Mouse (Mus musculus): ENCODE data around the gene Lbh. TPM values are rescaled to one million over a fixed set of nuclear protein-coding genes. Genes with fewer than 3 reads are reported as not detected.

The Lbh gene
- polyA plus RNA-seq, 1 experiment from 2014 or later, result 2.0 TPM

- no peak overlapping the region for H3K4me3 ChIP-seq
- H3K27me3 ChIP-seq (ENCODE audit: low read depth, poor library complexity, severe bottlenecking), result no peaks in the 10 kb centered on the region
- H3K27ac ChIP-seq (replicated peaks), result no peak overlapping the region
- H3K9me3 ChIP-seq (replicated peaks), result no peaks in the 10 kb centered on the region
- no peaks in the 10 kb centered on the region for H3K4me1 ChIP-seq
- DNase-seq (ENCODE audit: low spot score), result no peak
- 88% methylated on average over 6 of the region's 6 CpGs for WGBS
- H3K36me3 ChIP-seq, result no peaks in the 10 kb centered on the region
Observed at GRCm38 (mm10) chr17:72953811-72954685, 35.9 kb downstream of the Lbh start.

GRCm38 (mm10) chr17:72955534-72955933 is 37.4 kb downstream of the Lbh start:
- Histone ChIP-seq H3K27me3 (ENCODE audit: low read depth, poor library complexity, severe bottlenecking) (no peaks in the 10 kb centered on the region), H3K4me3 (no peak overlapping the region), H3K27ac (replicated peaks) (no peak overlapping the region), H3K36me3 (no peaks in the 10 kb centered on the region), H3K4me1 (no peaks in the 10 kb centered on the region), H3K9me3 (replicated peaks) (no peaks in the 10 kb centered on the region)
- 68% methylated on average over 2 of the region's 2 CpGs for WGBS
- DNase-seq (ENCODE audit: low spot score), result no peak

- Histone ChIP-seq H3K4me1 (no peaks in the 10 kb centered on the region), H3K4me3 (no peak overlapping the region), H3K27me3 (ENCODE audit: low read depth, poor library complexity, severe bottlenecking) (no peaks in the 10 kb centered on the region), H3K36me3 (no peaks in the 10 kb centered on the region), H3K27ac (replicated peaks) (no peak overlapping the region), H3K9me3 (replicated peaks) (no peaks in the 10 kb centered on the region)
- 91% methylated on average over 6 of the region's 6 CpGs for WGBS
- no peak for DNase-seq (ENCODE audit: low spot score)
Observed at GRCm38 (mm10) chr17:72957016-72957415, 38.9 kb downstream of the Lbh start.

GRCm38 (mm10) chr17:72958886-72959285 is 40.8 kb downstream of the Lbh start:
- Histone ChIP-seq H3K4me1 (no peaks in the 10 kb centered on the region), H3K27me3 (ENCODE audit: low read depth, poor library complexity, severe bottlenecking) (no peaks in the 10 kb centered on the region), H3K27ac (replicated peaks) (no peak overlapping the region), H3K36me3 (no peaks in the 10 kb centered on the region), H3K9me3 (replicated peaks) (no peaks in the 10 kb centered on the region), H3K4me3 (no peak overlapping the region)
- WGBS, result 93% methylated on average over 5 of the region's 5 CpGs
- no peak for DNase-seq (ENCODE audit: low spot score)

- H3K4me1 ChIP-seq, result no peaks in the 10 kb centered on the region
- H3K36me3 ChIP-seq, result no peaks in the 10 kb centered on the region
- 80% methylated on average over 5 of the region's 5 CpGs for WGBS
- DNase-seq (ENCODE audit: low spot score), result no peak
- no peaks in the 10 kb centered on the region for H3K27me3 ChIP-seq (ENCODE audit: low read depth, poor library complexity, severe bottlenecking)
- H3K27ac ChIP-seq (replicated peaks), result no peak overlapping the region
- H3K4me3 ChIP-seq, result no peak overlapping the region
- no peaks in the 10 kb centered on the region for H3K9me3 ChIP-seq (replicated peaks)
Observed at GRCm38 (mm10) chr17:72959497-72960039, 41.5 kb downstream of the Lbh start.

GRCm38 (mm10) chr17:72960243-72960642 is 42.1 kb downstream of the Lbh start:
- no peaks in the 10 kb centered on the region for H3K9me3 ChIP-seq (replicated peaks)
- no peaks in the 10 kb centered on the region for H3K27me3 ChIP-seq (ENCODE audit: low read depth, poor library complexity, severe bottlenecking)
- H3K4me1 ChIP-seq, result no peaks in the 10 kb centered on the region
- no peak overlapping the region for H3K4me3 ChIP-seq
- H3K36me3 ChIP-seq, result no peaks in the 10 kb centered on the region
- 95% methylated on average over 4 of the region's 4 CpGs for WGBS
- no peak for DNase-seq (ENCODE audit: low spot score)
- no peak overlapping the region for H3K27ac ChIP-seq (replicated peaks)

- DNase-seq (ENCODE audit: low spot score), result no peak
- no peaks in the 10 kb centered on the region for H3K36me3 ChIP-seq
- H3K27me3 ChIP-seq (ENCODE audit: low read depth, poor library complexity, severe bottlenecking), result no peaks in the 10 kb centered on the region
- H3K4me1 ChIP-seq, result no peaks in the 10 kb centered on the region
- no peak overlapping the region for H3K4me3 ChIP-seq
- H3K9me3 ChIP-seq (replicated peaks), result no peaks in the 10 kb centered on the region
- WGBS, result 85% methylated on average over 2 of the region's 2 CpGs
- no peak overlapping the region for H3K27ac ChIP-seq (replicated peaks)
Observed at GRCm38 (mm10) chr17:72960873-72961272, 42.8 kb downstream of the Lbh start.

- H3K36me3 ChIP-seq, result no peaks in the 10 kb centered on the region
- H3K27ac ChIP-seq (replicated peaks), result no peak overlapping the region
- no peak for DNase-seq (ENCODE audit: low spot score)
- no peaks in the 10 kb centered on the region for H3K9me3 ChIP-seq (replicated peaks)
- 92% methylated on average over 8 of the region's 8 CpGs for WGBS
- H3K4me3 ChIP-seq, result no peak overlapping the region
- 0 out of 2 replicates have a peak, but pooled peaks cover 7% of the 10 kb centered on the region for H3K4me1 ChIP-seq
- no peaks in the 10 kb centered on the region for H3K27me3 ChIP-seq (ENCODE audit: low read depth, poor library complexity, severe bottlenecking)
Observed at GRCm38 (mm10) chr17:72961953-72962630, 44.0 kb downstream of the Lbh start.

GRCm38 (mm10) chr17:72965687-72966086 is 47.6 kb downstream of the Lbh start:
- 83% methylated on average over 5 of the region's 5 CpGs for WGBS

GRCm38 (mm10) chr17:72966091-72966531 is 48.0 kb downstream of the Lbh start:
- no peaks in the 10 kb centered on the region for H3K36me3 ChIP-seq
- no peak overlapping the region for H3K27ac ChIP-seq (replicated peaks)
- H3K4me1 ChIP-seq, result 0 out of 2 replicates have a peak, but pooled peaks cover 7% of the 10 kb centered on the region
- no peak for DNase-seq (ENCODE audit: low spot score)
- no peaks in the 10 kb centered on the region for H3K9me3 ChIP-seq (replicated peaks)
- no peak overlapping the region for H3K4me3 ChIP-seq
- no peaks in the 10 kb centered on the region for H3K27me3 ChIP-seq (ENCODE audit: low read depth, poor library complexity, severe bottlenecking)
- 68% methylated on average over 5 of the region's 5 CpGs for WGBS

More at GRCm38 (mm10) chr17:72965687-72966086, 47.6 kb downstream of the Lbh start:
- Histone ChIP-seq H3K9me3 (replicated peaks) (no peaks in the 10 kb centered on the region), H3K27ac (replicated peaks) (no peak overlapping the region), H3K36me3 (no peaks in the 10 kb centered on the region), H3K27me3 (ENCODE audit: low read depth, poor library complexity, severe bottlenecking) (no peaks in the 10 kb centered on the region), H3K4me3 (no peak overlapping the region), H3K4me1 (0 out of 2 replicates have a peak, but pooled peaks cover 7% of the 10 kb centered on the region)
- DNase-seq (ENCODE audit: low spot score), result no peak

- 52% methylated on average over 3 of the region's 3 CpGs for WGBS
Observed at GRCm38 (mm10) chr17:72966878-72967277, 48.8 kb downstream of the Lbh start.

GRCm38 (mm10) chr17:72967371-72968175 is 49.5 kb downstream of the Lbh start:
- no peak overlapping the region for H3K4me3 ChIP-seq
- no peaks in the 10 kb centered on the region for H3K9me3 ChIP-seq (replicated peaks)
- no peak for DNase-seq (ENCODE audit: low spot score)
- H3K27ac ChIP-seq (replicated peaks), result no peak overlapping the region
- no peaks in the 10 kb centered on the region for H3K36me3 ChIP-seq
- 83% methylated on average over 6 of the region's 6 CpGs for WGBS
- no peaks in the 10 kb centered on the region for H3K27me3 ChIP-seq (ENCODE audit: low read depth, poor library complexity, severe bottlenecking)
- 0 out of 2 replicates have a peak, but pooled peaks cover 7% of the 10 kb centered on the region for H3K4me1 ChIP-seq

More at GRCm38 (mm10) chr17:72966878-72967277, 48.8 kb downstream of the Lbh start:
- H3K4me1 ChIP-seq, result 0 out of 2 replicates have a peak, but pooled peaks cover 7% of the 10 kb centered on the region
- H3K9me3 ChIP-seq (replicated peaks), result no peaks in the 10 kb centered on the region
- H3K27me3 ChIP-seq (ENCODE audit: low read depth, poor library complexity, severe bottlenecking), result no peaks in the 10 kb centered on the region
- no peak for DNase-seq (ENCODE audit: low spot score)
- no peaks in the 10 kb centered on the region for H3K36me3 ChIP-seq
- H3K4me3 ChIP-seq, result no peak overlapping the region
- H3K27ac ChIP-seq (replicated peaks), result no peak overlapping the region
